Mouse (Mus musculus) stomach, embryonic 16.5 days (tissue): ENCODE measurements at regions not wholly inside any gene's neighbourhood (a gene's known extent, or its start where the extent isn't known, plus 50 kb on each side); places are given as distances from the start of the nearest gene placed in this dataset.

Source experiments
- ATAC-seq: fragments of 200-750 bp; cut with Nextera tagmentation; 2 replicates; pipeline ENCODE4 v1.8.0; 2017; ENCODE audit warnings: moderate number of reproducible peaks, moderate TSS enrichment; ENCODE audit not compliant: insufficient read depth, low FRiP score
- H3K27ac ChIP-seq: fragments of 300-500 bp; sonication (generic); 2 replicates; pipeline ENCODE4 v1.5.1; 2014; ENCODE audit warnings: low read length
- H3K27me3 ChIP-seq: fragments of 300-500 bp; sonication (generic); 2 replicates; pipeline ENCODE4 v1.6.1; 2014; ENCODE audit warnings: low read length, control low read depth, mixed read lengths; ENCODE audit not compliant: control insufficient read depth, insufficient read depth
- H3K36me3 ChIP-seq: fragments of 300-500 bp; sonication (generic); 2 replicates; pipeline ENCODE4 v1.6.1; 2014; ENCODE audit warnings: low read length; ENCODE audit not compliant: control insufficient read depth, insufficient read depth
- H3K4me1 ChIP-seq: fragments of 300-500 bp; sonication (generic); 2 replicates; pipeline ENCODE4 v1.6.1; 2014; ENCODE audit warnings: low read length, control low read depth, mixed read lengths; ENCODE audit not compliant: control insufficient read depth, insufficient read depth
- H3K4me2 ChIP-seq: fragments of 300-500 bp; sonication (generic); 2 replicates; pipeline ENCODE4 v1.6.1; 2014; ENCODE audit warnings: low read depth, low read length, mixed read lengths
- H3K4me3 ChIP-seq: fragments of 300-500 bp; sonication (generic); replicated peaks from 2 replicates; pipeline ENCODE4 v1.5.1; 2014; ENCODE audit warnings: mild to moderate bottlenecking, low read length
- H3K9ac ChIP-seq: fragments of 300-500 bp; sonication (generic); 2 replicates; pipeline ENCODE4 v1.6.1; 2014; ENCODE audit warnings: low read length
- H3K9me3 ChIP-seq: fragments of 300-500 bp; sonication (generic); replicated peaks from 2 replicates; pipeline ENCODE4 v1.6.1; 2016; ENCODE audit warnings: low read length, control low read depth; ENCODE audit not compliant: control insufficient read depth
- WGBS: fragments of 180-500 bp; shearing (Covaris S2); extraction: QIAGEN DNeasy Blood & Tissue Kit; methylation state at CpG from one replicate; pipeline ENCODE4 v1.1.7; 2014; 5-methylcytosine and 5-hydroxymethylcytosine counted together

GRCm38 (mm10) chr19:15127122-15127521 is 529.3 kb upstream of the Tle4 start:
- H3K9me3 ChIP-seq, result no peaks in the 10 kb centered on the region
- H3K4me1 ChIP-seq, result no peaks in the 10 kb centered on the region
- H3K27ac ChIP-seq, result no peak overlapping the region
- no peaks in the 10 kb centered on the region for H3K36me3 ChIP-seq
- no peaks in the 10 kb centered on the region for H3K27me3 ChIP-seq
- 48% methylated on average over 4 of the region's 4 CpGs for WGBS
- no peak overlapping the region for H3K4me3 ChIP-seq
- ATAC-seq, result no peak
- no peak overlapping the region for H3K4me2 ChIP-seq
- H3K9ac ChIP-seq, result no peak overlapping the region

GRCm38 (mm10) chr19:15108441-15109026 is 510.7 kb upstream of the Tle4 start:
- 87% methylated on average over 4 of the region's 4 CpGs for WGBS
- Histone ChIP-seq H3K4me2 (no peak overlapping the region), H3K9ac (no peak overlapping the region), H3K36me3 (no peaks in the 10 kb centered on the region), H3K27ac (no peak overlapping the region), H3K4me1 (no peaks in the 10 kb centered on the region), H3K9me3 (no peaks in the 10 kb centered on the region), H3K4me3 (no peak overlapping the region), H3K27me3 (no peaks in the 10 kb centered on the region)
- ATAC-seq, result no peak

- Histone ChIP-seq H3K27ac (no peak overlapping the region), H3K4me1 (no peaks in the 10 kb centered on the region), H3K9ac (no peak overlapping the region), H3K27me3 (no peaks in the 10 kb centered on the region), H3K4me2 (no peak overlapping the region), H3K9me3 (no peaks in the 10 kb centered on the region), H3K4me3 (no peak overlapping the region), H3K36me3 (no peaks in the 10 kb centered on the region)
- ATAC-seq, result no peak
- WGBS, result 65% methylated on average over 1 of the region's 1 CpGs
Measured at GRCm38 (mm10) chr19:15095054-15095453, 497.2 kb upstream of the Tle4 start.

GRCm38 (mm10) chr19:15093534-15093933 is 495.7 kb upstream of the Tle4 start:
- no peak for ATAC-seq
- H3K4me3 ChIP-seq, result no peak overlapping the region
- H3K4me2 ChIP-seq, result no peak overlapping the region
- no peak overlapping the region for H3K27ac ChIP-seq
- no peaks in the 10 kb centered on the region for H3K36me3 ChIP-seq
- WGBS, result 62% methylated on average over 3 of the region's 3 CpGs
- H3K27me3 ChIP-seq, result no peaks in the 10 kb centered on the region
- H3K9me3 ChIP-seq, result no peaks in the 10 kb centered on the region
- no peak overlapping the region for H3K9ac ChIP-seq
- H3K4me1 ChIP-seq, result no peaks in the 10 kb centered on the region

- ATAC-seq, result no peak
Measured at GRCm38 (mm10) chr19:15080638-15081037, 482.8 kb upstream of the Tle4 start.

GRCm38 (mm10) chr19:15057801-15058200 is 459.9 kb upstream of the Tle4 start:
- 74% methylated on average over 3 of the region's 3 CpGs for WGBS
- Histone ChIP-seq H3K4me1 (no peaks in the 10 kb centered on the region), H3K27me3 (no peaks in the 10 kb centered on the region), H3K4me2 (no peak overlapping the region), H3K4me3 (no peak overlapping the region), H3K36me3 (no peaks in the 10 kb centered on the region), H3K9me3 (peaks cover 4% of the 10 kb centered on the region; the same call in 1 of the 2 replicates), H3K9ac (no peak overlapping the region), H3K27ac (no peak overlapping the region)
- no peak for ATAC-seq

More at GRCm38 (mm10) chr19:15080638-15081037, 482.8 kb upstream of the Tle4 start:
- Histone ChIP-seq H3K9me3 (no peaks in the 10 kb centered on the region), H3K4me3 (no peak overlapping the region), H3K27me3 (no peaks in the 10 kb centered on the region), H3K27ac (no peak overlapping the region), H3K9ac (no peak overlapping the region), H3K4me2 (no peak overlapping the region), H3K4me1 (no peaks in the 10 kb centered on the region), H3K36me3 (no peaks in the 10 kb centered on the region)
- WGBS, result 85% methylated on average over 4 of the region's 4 CpGs

GRCm38 (mm10) chr19:15053582-15054141 is 455.8 kb upstream of the Tle4 start:
- Histone ChIP-seq H3K4me3 (no peak overlapping the region), H3K36me3 (no peaks in the 10 kb centered on the region), H3K4me1 (no peaks in the 10 kb centered on the region), H3K27ac (no peak overlapping the region), H3K27me3 (no peaks in the 10 kb centered on the region), H3K9me3 (no peaks in the 10 kb centered on the region), H3K4me2 (no peak overlapping the region), H3K9ac (no peak overlapping the region)
- ATAC-seq, result no peak
- 50% methylated on average over 3 of the region's 3 CpGs for WGBS

GRCm38 (mm10) chr19:15052642-15053239 is 454.9 kb upstream of the Tle4 start:
- H3K4me1 ChIP-seq, result no peaks in the 10 kb centered on the region
- no peaks in the 10 kb centered on the region for H3K27me3 ChIP-seq
- H3K4me2 ChIP-seq, result no peak overlapping the region
- no peaks in the 10 kb centered on the region for H3K9me3 ChIP-seq
- H3K27ac ChIP-seq, result no peak overlapping the region
- H3K4me3 ChIP-seq, result no peak overlapping the region
- H3K36me3 ChIP-seq, result no peaks in the 10 kb centered on the region
- H3K9ac ChIP-seq, result no peak overlapping the region
- WGBS, result 80% methylated on average over 10 of the region's 10 CpGs
- ATAC-seq, result no peak

- no peaks in the 10 kb centered on the region for H3K36me3 ChIP-seq
- WGBS, result 55% methylated on average over 2 of the region's 2 CpGs
- H3K27me3 ChIP-seq, result no peaks in the 10 kb centered on the region
- no peak overlapping the region for H3K27ac ChIP-seq
- no peaks in the 10 kb centered on the region for H3K9me3 ChIP-seq
- H3K4me3 ChIP-seq, result no peak overlapping the region
- no peaks in the 10 kb centered on the region for H3K4me1 ChIP-seq
- no peak for ATAC-seq
- no peak overlapping the region for H3K9ac ChIP-seq
- no peak overlapping the region for H3K4me2 ChIP-seq
Measured at GRCm38 (mm10) chr19:15047896-15048295, 450.0 kb upstream of the Tle4 start.
